ENCODE assay signal across 1 mouse cellular context in the genomic region with DNA sequence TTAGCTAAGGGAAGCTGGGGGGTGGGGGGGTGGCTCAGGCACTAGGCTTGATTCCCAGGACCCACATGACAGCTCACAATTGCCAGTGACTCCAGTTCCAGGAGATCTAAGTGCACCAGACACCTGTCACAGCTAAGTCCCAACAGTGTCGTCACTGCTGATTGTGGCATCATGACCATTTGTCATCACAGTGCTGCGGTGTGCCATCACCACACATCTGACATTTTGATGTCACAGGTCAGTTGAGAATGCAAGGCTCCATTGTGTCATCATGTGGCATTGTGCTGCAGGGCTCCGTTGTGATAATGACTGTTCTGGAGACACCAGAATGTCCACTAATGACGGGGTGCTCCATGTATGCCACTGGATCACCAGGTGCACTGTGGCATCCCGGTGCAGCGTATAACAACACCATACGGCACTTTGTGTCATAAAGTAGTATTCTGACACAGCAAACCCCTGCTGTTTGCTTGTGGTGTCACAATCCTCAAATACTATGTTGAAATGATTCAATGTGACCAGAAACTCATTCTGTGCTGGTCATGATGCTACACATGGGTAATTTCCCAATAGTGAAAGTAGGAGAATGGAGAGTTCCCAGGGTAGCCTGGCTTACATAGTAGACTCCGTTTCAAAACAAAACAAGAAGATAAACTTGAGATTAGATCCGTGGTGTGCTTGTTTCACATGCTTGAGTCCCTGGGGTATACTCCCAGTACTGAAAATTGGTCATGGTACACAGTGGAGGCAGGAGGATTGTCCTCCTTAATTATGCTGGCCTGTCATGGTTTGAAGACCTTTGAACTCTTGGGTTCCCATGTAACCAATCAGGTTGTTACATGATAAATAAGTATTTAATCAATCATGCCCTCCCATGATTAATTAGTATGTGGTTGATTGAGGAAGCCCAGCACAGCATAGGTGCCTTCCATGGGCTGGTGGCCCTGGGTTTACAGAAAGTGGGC.
TF ChIP-seq lines count a peak whose summit lies in the region.

No protein-coding gene starts in this region.

TF ChIP-seq in myocyte, 11 proteins besides CTCF, POLR2A, EP300 and RAD21:
- no peak for TF ChIP-seq MYOD1 (IDR thresholded peaks at IDR 0.05; ENCODE audit: control insufficient read depth in 1 of 3, insufficient read length in 2 of 3, low read depth in 2 of 3)
- TF ChIP-seq SRF (IDR thresholded peaks at IDR 0.05; ENCODE audit: control insufficient read depth, insufficient read length, low read depth): no peak
- no peak for TF ChIP-seq TCF12 (IDR thresholded peaks at IDR 0.05; ENCODE audit: insufficient read depth, poor library complexity, severe bottlenecking)
- TF ChIP-seq POLR2AphosphoS2 (IDR thresholded peaks at IDR 0.05; ENCODE audit: insufficient read length, low read depth): peak; percentile 47
- no peak for TF ChIP-seq MAX (IDR thresholded peaks at IDR 0.05; ENCODE audit: low read depth)
- TF ChIP-seq TCF3 (IDR thresholded peaks at IDR 0.05; ENCODE audit: insufficient read length, low read depth): no peak
- TF ChIP-seq CEBPB (IDR thresholded peaks at IDR 0.05; ENCODE audit: insufficient read depth, poor library complexity, severe bottlenecking): no peak
- TF ChIP-seq E2F4 (IDR thresholded peaks at IDR 0.05; ENCODE audit: insufficient read depth): no peak
- TF ChIP-seq MYOG (IDR thresholded peaks at IDR 0.05; ENCODE audit: control insufficient read depth in 1 of 3, insufficient read depth in 1 of 3, insufficient read length in 2 of 3, low read depth in 2 of 3): no peak
